Mouse (Mus musculus) ES-Bruce4 (cell line): ENCODE results near the gene Mosmo. TPM values are rescaled to one million over a fixed set of nuclear protein-coding genes. Genes with fewer than 3 reads are reported as not detected.

Experiments
- H3K27ac ChIP-seq: 2 replicates; pipeline ENCODE4 v1.5.1; 2012; ENCODE audit warnings: low read length, inconsistent platforms; ENCODE audit not compliant: insufficient read depth
- H3K27me3 ChIP-seq: 2 replicates; pipeline ENCODE4 v1.6.1; 2012; ENCODE audit warnings: mild to moderate bottlenecking, low read length, inconsistent platforms; ENCODE audit not compliant: control insufficient read depth, poor library complexity, insufficient read depth, severe bottlenecking
- H3K36me3 ChIP-seq: 2 replicates; pipeline ENCODE4 v1.6.1; 2012; ENCODE audit warnings: inconsistent platforms, mild to moderate bottlenecking, low read length, moderate library complexity; ENCODE audit not compliant: control insufficient read depth, poor library complexity, insufficient read depth, severe bottlenecking
- H3K4me1 ChIP-seq: one replicate; pipeline ENCODE4 v1.8.1; 2011; ENCODE audit warnings: low read length; ENCODE audit not compliant: control insufficient read depth, insufficient read depth
- H3K4me3 ChIP-seq: 2 replicates; pipeline ENCODE4 v1.5.1; 2011; ENCODE audit warnings: low read depth, mild to moderate bottlenecking, low read length
- H3K9ac ChIP-seq: 2 replicates; pipeline ENCODE4 v1.6.1; 2012; ENCODE audit warnings: low read depth, mild to moderate bottlenecking, inconsistent platforms; ENCODE audit not compliant: poor library complexity, severe bottlenecking
- H3K9me3 ChIP-seq: replicated peaks from 2 replicates; pipeline ENCODE4 v1.6.1; 2012; ENCODE audit warnings: mild to moderate bottlenecking, low read length, inconsistent platforms; ENCODE audit not compliant: control insufficient read depth, poor library complexity, insufficient read depth, severe bottlenecking
- CTCF ChIP-seq: IDR thresholded peaks from one replicate; pipeline ENCODE4 v1.8.1; 2011; ENCODE audit warnings: low read depth, low read length
- EP300 ChIP-seq: IDR thresholded peaks from 2 replicates; pipeline ENCODE4 v1.6.1; 2011; ENCODE audit warnings: low read depth, low read length; ENCODE audit not compliant: insufficient read depth
- POLR2A ChIP-seq: IDR thresholded peaks from one replicate; pipeline ENCODE4 v1.8.1; 2011; ENCODE audit warnings: low read length; ENCODE audit not compliant: insufficient read depth
- polyA plus RNA-seq: library from polyadenylated mRNA; stranded (reverse); fragments of >200 nt; gene quantifications from 2 replicates; pipeline ENCODE4 v1.2.4, GENCODE M21; 2011; ENCODE audit warnings: low read depth; ENCODE audit not compliant: missing spikeins, insufficient read depth, insufficient read length

Gene Mosmo
- polyA plus RNA-seq, 1 experiment: 35.7 TPM

DNA sequence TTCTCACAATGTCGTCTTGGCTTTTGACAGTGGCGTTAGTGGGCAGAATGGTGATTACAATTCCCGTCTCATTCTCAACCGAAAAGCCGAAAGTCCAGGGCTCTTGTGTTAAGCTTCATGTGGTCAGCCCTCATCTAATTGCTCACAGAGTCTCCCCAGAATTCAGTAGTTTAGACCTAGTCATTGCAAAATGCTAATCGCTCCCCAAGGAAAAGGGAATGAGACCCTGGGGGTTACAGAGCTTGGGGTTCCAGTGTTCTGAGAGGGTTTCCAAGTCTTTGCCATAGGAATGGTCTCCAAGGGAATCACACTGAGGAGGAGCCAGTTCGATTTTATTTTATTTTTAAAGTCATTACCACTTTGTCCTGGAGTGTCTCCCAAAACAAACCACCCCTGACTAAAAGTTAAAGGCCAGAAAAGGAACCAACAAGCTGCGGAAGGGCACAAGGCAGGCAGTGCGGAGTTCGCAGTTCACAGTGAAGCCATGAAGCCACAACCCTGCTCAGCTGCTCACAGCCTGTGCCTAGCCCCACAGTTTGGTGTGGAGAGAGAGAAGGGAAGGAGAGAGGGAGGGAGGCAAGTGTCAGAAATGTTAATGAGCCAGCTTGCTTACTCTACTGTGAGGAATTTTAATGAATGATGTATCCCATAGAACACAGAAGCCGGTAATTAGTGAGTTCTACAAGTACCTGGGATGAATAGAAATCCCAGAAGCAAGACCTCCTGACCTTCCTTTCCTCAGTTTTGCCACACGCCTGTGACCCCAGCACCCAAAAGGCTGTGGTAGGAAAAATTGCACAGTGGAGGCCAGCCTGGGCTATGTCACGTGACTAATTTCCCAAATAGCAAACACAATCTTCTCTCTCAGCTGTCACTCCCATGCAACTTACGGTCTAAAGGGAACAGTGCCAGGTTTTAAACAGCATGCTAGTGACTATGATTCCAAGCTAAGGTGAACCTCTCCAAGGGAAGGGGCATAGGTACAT lies 66.2 kb downstream of the Mosmo start:
- Histone ChIP-seq H3K4me3 (no peak overlapping the region), H3K9ac (no peak overlapping the region), H3K27ac (no peak overlapping the region), H3K27me3 (no peaks in the 10 kb centered on the region), H3K4me1 (peaks cover 2% of the 10 kb centered on the region), H3K9me3 (no peaks in the 10 kb centered on the region), H3K36me3 (no peaks in the 10 kb centered on the region)
- no peak for TF ChIP-seq CTCF

GRCm38 (mm10) chr7:120744606-120745005 lies 67.2 kb downstream of the Mosmo start:
- H3K9me3 ChIP-seq: no peaks in the 10 kb centered on the region
- no peak overlapping the region for H3K27ac ChIP-seq
- H3K9ac ChIP-seq: no peak overlapping the region
- no peak overlapping the region for H3K4me3 ChIP-seq
- H3K27me3 ChIP-seq: no peaks in the 10 kb centered on the region
- no peaks in the 10 kb centered on the region for H3K36me3 ChIP-seq
- no peak for TF ChIP-seq POLR2A
- no peak for TF ChIP-seq CTCF
- TF ChIP-seq EP300: no peak
- no peaks in the 10 kb centered on the region for H3K4me1 ChIP-seq

GRCm38 (mm10) chr7:120746029-120746428 lies 68.6 kb downstream of the Mosmo start:
- Histone ChIP-seq H3K4me3 (no peak overlapping the region), H3K27ac (no peak overlapping the region), H3K27me3 (no peaks in the 10 kb centered on the region), H3K9ac (no peak overlapping the region), H3K36me3 (no peaks in the 10 kb centered on the region), H3K4me1 (no peaks in the 10 kb centered on the region), H3K9me3 (no peaks in the 10 kb centered on the region)
- TF ChIP-seq EP300 (no peak), POLR2A (no peak), CTCF (no peak)

DNA sequence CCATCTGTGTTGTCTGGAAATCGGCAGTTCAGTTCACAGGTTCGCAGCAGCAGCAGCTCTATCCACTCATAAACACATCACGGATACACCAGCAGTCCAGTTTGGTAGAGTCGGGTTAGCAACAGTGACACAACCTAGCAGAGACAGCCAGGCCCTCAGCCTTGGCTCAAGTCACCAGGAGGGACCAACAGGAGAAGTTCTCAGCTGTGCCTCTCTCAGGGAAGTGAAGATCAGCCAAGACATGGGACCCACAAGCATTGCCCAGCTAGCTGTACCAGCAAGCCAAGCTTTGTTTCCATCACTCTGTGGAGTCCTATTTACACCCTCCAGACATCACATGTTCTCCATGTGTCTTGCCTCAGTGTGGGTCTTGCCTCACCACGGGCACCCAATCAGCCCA lies 69.4 kb downstream of the Mosmo start:
- Histone ChIP-seq H3K4me3 (no peak overlapping the region), H3K27ac (no peak overlapping the region), H3K9ac (no peak overlapping the region), H3K9me3 (no peaks in the 10 kb centered on the region), H3K36me3 (no peaks in the 10 kb centered on the region), H3K27me3 (no peaks in the 10 kb centered on the region), H3K4me1 (no peaks in the 10 kb centered on the region)
- no peak for TF ChIP-seq POLR2A
- TF ChIP-seq EP300: no peak
- TF ChIP-seq CTCF: no peak

DNA sequence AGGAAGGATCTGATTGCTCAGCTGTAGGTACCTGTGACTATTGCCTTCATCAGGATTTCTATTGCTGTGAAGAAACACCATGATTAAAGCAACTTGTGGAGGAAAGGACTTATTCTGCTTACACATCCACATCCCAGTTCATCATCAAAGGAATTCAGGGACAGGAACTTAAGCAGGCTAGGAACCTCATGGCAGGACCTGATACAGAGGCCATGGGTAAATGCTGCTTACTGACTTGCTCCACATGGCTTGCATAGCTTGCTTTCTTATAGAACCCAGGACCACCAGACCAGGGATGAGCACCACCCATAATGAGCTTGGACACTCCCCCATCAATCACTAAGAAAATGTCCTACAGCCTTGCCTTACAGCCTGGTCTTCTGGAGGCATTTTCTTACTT lies 71.1 kb downstream of the Mosmo start:
- Histone ChIP-seq H3K4me1 (no peaks in the 10 kb centered on the region), H3K36me3 (no peaks in the 10 kb centered on the region), H3K27me3 (no peaks in the 10 kb centered on the region), H3K9ac (no peak overlapping the region), H3K27ac (no peak overlapping the region), H3K4me3 (no peak overlapping the region), H3K9me3 (no peaks in the 10 kb centered on the region)
- TF ChIP-seq CTCF: no peak
- no peak for TF ChIP-seq EP300
- TF ChIP-seq POLR2A: no peak

DNA sequence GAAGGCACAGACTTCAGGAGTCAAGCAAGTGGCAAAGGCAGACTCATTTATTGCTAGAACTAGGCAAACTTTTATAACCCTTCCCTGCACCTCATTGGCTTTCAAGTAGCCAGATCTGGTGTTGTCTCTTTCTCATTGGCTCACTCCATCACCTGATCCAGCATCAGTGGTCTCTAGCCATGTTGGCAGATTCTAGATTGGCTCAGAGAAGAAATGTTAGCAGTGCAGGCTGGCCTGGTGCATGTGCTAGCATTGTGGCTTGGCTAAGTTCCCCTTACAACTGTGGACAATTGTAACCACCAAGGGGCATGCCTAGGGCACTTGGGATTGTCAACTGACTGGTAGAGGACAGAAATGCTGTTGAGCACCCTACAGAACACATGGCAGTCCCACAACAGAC lies 73.9 kb downstream of the Mosmo start:
- no peaks in the 10 kb centered on the region for H3K9me3 ChIP-seq
- H3K36me3 ChIP-seq: no peaks in the 10 kb centered on the region
- H3K9ac ChIP-seq: no peak overlapping the region
- H3K27ac ChIP-seq: no peak overlapping the region
- H3K27me3 ChIP-seq: no peaks in the 10 kb centered on the region
- TF ChIP-seq POLR2A (no peak), EP300 (no peak), CTCF (no peak)
- H3K4me3 ChIP-seq: no peak overlapping the region
- no peaks in the 10 kb centered on the region for H3K4me1 ChIP-seq
